Mouse (Mus musculus): ENCODE measurements at regions not wholly inside any gene's neighbourhood (a gene's known extent, or its start where the extent isn't known, plus 50 kb on each side); places are given as distances from the start of the nearest gene placed in this dataset.

DNA sequence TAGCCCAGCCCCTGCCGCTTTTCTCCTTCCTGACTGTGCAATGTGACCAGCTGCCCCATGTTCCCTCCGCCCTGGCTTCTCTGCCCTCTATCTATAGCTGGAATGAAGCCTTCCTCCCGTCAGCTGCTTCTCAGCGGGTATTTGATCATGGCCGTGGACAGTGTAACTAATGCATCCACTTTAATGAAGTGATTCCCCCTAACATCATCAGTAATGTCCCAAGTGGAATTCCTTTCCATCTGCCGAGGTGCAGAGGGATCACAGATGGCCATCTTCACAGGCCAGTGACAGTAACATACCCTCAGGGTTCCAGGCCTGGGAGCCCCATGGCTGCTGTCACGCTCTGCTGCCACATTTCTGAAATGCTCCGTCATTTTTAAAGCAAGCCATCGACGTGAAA is 51.5 kb upstream of the Cd83 start:
- TF ChIP-seq CTCF (IDR thresholded peaks at IDR 0.05; ENCODE audit: extremely low read depth, insufficient read depth, low read length) (no peak), POLR2A (IDR thresholded peaks at IDR 0.05; ENCODE audit: extremely low read depth, insufficient read depth, low read length) (no peak)

Measured in cortical plate, adult 2 months (tissue).